Mouse (Mus musculus): ENCODE results near the gene Mgat5b. TPM values are rescaled to one million over a fixed set of nuclear protein-coding genes. Genes with fewer than 3 reads are reported as not detected.
A peak's percentile ranks its signal among the peaks of the same experiment; 100 is the strongest.
"Not testable (repeated sequence)": the region's sequence is repeated elsewhere in the genome, so short reads cannot be mapped to it uniquely, and the experiment has no call there.

The Mgat5b gene
- not detected for polyA plus RNA-seq (2017; shearing (Covaris generic))

- peak; percentile 46 for ATAC-seq
Measured at GRCm38 (mm10) chr11:116918323-116919185, at the start of gene Mgat5b. Mgat5b (plus strand) TSS chr11:116918863.

- no peak for ATAC-seq
Measured at GRCm38 (mm10) chr11:116869223-116869622, 49.4 kb upstream of the Mgat5b start.

GRCm38 (mm10) chr11:116869641-116870040 is 49.0 kb upstream of the Mgat5b start:
- ATAC-seq: peak; percentile 43

DNA sequence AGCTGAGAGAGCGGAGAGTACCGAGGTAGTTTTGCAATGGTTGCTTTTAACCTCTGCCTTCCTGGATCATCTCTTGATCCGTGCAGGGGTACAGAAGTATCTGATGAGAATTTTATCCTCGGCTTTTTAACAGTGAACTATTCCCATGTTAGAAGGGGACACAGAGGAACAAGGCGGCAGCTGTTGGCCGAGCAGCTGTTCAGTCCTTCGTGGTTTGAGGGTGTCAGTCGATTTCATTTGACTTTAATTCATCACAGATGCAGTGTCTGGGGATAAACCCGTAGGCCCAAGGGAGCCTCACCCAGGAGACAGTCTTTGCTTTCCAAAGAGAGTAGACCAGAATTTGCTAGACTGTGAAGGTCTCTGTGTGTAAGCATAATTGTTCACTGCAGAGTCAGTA is 47.1 kb upstream of the Mgat5b start:
- ATAC-seq: no peak

DNA sequence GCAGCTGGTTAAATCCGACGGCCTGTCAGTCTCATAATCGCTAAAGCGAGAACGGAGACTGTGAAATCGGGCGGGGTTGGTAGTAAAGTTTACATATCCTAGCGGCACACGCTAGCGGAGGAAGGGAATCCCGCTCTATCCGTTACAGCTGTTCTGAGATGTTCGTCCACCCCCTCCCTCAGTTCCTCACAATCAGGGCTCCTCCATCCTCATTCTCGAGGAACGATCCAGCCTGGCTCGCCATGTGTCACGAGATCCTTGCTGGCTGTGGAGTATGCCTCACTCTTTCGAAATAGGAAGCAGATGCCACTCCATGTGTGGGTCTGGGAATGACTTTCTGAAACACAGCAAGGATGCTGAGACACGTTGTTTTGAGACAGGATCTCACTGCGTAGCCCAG is 44.7 kb upstream of the Mgat5b start:
- no peak for ATAC-seq

GRCm38 (mm10) chr11:116878454-116878853 is 40.2 kb upstream of the Mgat5b start:
- no peak for ATAC-seq

- ATAC-seq: no peak
Measured at GRCm38 (mm10) chr11:116880839-116881238, 37.8 kb upstream of the Mgat5b start.

DNA sequence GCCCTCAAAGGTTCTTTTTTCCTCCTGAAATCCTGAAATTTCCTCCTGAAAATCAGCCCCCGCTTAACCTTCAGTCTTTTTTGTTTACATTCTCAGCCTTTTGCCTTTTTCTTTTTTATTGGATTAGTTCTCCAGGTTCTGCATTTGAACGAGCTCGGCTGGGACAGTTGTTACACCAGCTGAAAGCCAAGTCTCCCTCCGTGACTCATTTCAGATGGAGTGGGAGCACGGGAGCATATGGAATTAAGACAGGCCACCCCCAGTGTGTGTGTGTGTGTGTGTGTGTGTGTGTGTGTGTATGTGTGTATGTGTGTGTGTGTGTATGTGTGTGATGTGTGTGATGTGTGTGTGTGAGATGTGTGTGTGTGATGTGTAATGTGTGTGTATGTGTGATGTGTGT is 37.2 kb upstream of the Mgat5b start:
- no peak for ATAC-seq

GRCm38 (mm10) chr11:116882446-116882845 is 36.2 kb upstream of the Mgat5b start:
- no peak for ATAC-seq

DNA sequence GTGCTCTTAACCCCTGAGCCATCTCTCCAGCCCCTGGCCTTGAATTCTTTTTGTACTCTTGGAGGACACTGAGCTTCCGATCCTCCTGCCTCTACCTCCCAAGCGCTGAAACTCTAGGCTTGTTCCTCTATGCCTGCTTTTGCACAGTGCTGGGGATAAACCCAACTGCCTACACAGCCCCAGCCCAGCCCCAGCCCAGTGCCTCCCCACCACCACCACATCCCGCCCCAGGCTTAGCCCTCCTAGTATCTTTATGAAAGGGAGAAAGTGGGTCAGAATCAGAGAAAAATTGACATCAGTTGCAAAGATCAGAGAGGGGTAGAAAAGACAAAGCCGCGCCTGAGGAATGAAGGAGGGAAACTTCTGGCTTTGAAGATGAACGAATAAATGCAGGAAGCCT is 34.6 kb upstream of the Mgat5b start:
- no peak for ATAC-seq

DNA sequence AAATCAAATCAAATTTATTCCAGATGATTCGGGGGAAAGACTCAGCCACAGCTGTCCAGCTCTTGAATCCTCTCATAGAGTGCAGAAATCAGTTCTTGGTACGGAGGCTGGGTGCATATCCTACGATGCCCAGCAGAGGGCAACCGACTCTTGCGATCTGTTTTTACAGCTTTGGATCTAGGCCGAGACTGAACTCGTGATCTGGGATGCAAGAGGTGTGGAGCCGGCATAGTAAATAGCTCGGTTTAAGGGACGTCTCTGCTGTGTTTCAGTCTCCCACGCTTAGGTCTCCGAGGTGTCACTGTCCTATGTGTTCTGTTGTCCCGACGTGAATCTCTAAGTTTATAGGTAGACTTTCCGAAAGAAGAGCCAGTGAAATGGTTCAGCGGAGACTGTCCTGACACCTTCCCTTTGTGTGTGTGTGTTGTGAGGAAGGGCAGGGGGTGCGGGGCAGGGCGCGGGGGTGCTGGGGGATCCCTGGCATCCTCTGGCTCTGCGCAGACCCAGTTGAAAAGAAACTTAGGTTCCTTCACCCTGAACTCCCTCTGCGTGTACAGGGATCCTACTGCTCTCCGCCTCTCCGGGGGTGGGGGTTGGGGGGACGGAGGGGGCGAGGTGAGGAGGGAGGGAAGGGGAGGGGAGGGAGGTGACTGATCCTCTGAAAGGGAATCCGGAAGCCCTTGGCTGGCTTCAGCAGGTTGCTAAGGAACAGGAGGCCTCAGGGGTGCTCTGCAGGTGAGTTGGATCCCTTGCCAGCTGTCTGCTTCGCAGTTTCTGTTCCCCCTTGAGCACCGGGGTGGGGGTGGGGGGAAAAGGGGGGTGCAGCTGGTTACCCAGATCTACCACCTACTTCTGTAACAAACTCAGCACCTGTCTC is 33.1 kb upstream of the Mgat5b start:
- peak; percentile 48 for ATAC-seq

DNA sequence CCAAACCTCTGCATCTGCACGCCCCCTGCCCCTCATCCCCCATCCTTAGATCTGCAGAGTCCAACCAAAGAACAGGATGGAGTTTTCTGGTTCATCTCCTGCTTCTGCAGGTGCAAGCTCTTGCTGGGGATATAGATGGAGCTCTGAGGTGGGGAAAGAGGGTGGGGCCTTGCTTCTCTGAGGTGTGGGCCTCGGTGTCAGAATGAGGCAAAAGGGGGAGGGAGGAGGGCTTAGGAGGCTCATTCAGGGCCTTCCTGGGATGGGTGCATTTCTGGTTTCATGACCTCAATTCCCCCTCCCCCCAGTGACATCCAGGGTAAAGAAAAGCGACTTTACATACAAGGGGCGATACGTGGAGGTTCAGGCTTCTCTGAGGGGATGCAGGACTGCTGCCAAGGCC is 31.5 kb upstream of the Mgat5b start:
- ATAC-seq: no peak

DNA sequence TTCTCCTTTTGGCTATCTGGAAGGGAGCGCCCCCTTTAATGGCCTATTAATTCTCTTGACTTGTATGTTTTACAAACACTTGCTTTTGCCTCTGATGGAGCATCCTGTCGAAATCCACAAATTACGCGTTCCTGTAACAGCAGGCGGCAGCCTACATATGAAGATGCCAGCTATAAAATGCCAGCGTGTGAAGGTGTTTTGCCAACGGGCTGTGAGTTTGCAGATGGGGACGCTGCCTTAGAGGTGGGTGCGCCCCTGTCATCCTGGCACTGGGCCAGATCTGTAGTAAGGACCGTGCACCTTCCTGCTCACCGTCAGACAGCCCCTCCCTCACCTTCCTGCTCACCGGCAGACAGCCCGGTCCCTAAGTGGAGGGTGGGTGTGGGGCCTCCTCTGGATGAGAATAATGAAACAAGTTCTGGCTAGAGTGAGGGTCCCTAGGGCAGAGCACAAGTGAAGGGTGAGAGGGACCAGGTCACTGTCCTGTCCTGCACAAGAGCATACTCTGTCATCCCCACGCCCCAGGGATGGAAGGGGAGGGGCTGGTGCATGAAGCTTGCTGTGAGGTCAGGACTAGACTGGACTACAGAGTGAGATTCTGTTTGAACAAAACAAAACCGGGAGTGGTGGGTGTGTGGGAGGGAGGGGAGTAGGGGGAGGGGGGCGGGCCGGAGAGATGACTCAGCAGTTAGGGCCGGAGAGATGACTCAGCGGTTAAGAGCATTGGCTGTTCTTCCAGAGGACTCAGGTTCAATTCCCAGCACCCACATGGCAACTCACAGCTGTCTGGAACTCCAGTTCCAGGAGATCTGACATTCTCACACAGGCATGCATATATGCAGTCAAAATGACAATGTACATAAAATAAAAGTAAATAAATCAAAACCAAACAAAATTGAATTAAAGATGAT is 24.9 kb upstream of the Mgat5b start:
- ATAC-seq: no peak

- ATAC-seq: no peak
Measured at GRCm38 (mm10) chr11:116895402-116895801, 23.3 kb upstream of the Mgat5b start.

- no peak for ATAC-seq
Measured at GRCm38 (mm10) chr11:116899247-116899646, 19.4 kb upstream of the Mgat5b start.

DNA sequence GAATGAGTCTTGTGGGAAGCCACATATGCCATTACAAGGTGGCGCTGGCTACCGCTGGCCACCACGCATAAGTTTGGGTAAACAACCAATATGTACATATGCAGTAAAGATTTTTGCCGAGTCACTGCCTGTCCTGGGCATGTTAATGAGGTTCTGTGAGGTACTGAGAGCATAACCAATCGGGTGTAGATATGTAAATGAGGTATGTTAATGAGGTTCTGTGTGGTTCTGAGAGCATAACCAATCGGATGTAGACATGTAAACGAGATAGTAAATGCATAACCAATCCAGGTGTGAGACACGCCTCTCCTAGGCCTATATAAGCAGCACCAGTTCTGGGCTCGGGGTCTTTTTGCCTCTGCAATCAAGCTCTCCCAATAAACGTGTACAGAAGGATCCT is 16.1 kb upstream of the Mgat5b start:
- not testable (repeated sequence) for ATAC-seq

GRCm38 (mm10) chr11:116905741-116906456 is 12.8 kb upstream of the Mgat5b start:
- no peak for ATAC-seq

DNA sequence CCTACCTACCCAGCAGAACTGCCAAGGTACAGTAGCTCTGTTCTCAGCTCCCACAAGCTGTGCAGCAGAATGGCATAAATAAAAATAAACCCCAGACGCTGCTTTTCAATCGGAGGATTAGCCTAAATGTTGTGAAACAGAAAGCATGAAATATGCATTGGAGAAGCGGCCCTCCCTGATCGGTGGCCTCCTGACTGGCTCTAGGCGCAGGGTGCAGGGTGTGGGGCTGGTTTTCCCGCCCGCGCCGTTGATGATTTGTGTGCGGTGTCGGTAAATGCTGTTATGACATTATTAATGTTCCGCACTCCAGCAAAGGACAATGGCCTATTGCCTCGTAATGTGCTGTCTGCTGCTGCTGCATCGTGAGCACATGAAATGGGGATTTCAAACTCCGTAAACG is 5.1 kb upstream of the Mgat5b start:
- no peak for ATAC-seq

DNA sequence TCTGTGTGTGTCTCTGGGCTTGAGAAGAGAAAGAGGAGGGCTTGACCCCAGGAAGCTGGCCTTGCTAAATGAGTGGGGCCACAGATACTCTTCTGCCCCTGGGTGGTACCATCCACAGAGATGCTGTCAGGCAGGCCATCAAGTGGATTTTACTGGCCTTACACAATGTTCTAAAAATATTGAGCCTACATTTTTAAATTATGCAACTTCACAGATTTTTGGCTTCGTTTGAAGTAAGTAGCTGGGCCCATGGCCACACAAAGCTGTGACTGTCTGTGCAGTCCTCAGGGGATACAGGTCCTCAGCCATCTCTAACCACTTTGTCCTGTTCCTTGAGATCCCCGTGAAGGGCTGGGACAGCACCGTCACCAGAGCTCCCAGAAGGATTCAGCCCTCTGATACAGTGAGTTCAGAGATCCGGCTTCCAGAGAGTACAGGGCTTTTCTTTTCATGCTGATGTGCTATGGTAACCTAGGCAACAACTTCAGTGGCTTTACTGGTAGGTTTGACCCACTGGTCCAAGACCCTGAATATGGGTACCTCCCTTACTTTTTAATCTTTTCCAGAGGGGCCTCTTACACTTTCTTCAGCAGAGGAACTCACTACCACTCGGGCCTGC is 4.3 kb upstream of the Mgat5b start:
- no peak for ATAC-seq

- ATAC-seq: no peak
Measured at GRCm38 (mm10) chr11:116915241-116915640, 3.4 kb upstream of the Mgat5b start.

DNA sequence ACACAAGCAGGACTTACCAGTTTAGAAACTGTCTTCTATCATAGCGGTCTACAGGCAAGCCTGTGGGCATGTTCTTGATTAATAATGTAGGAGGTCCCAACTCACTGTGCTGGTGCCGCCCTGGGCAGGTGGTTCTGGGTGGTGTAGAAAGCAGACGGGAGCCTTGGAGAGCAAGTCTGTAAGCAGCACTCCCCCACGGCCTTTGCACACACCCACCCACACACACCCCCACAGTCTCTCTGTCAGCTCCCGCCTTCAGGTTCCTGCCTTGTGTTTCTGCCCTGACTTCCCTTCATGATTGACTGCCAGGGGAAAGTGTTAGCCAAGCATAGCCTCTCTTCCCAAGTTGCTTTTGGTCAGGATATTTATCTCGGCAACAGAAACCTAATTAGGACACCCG is 1.3 kb upstream of the Mgat5b start:
- no peak for ATAC-seq

Measured in inflammation-experienced regulatory T-cells, adult 6 months (primary cell).